Mouse (Mus musculus) kidney, embryonic 14.5 days (tissue): Measurements from ENCODE around the gene Klhl35. TPM values are rescaled to one million over a fixed set of nuclear protein-coding genes. Genes with fewer than 3 reads are reported as not detected.

ENCODE experiments used
- ATAC-seq: fragments of 200-750 bp; cut with Nextera tagmentation; 2 replicates; pipeline ENCODE4 v1.8.0; 2017; ENCODE audit warnings: moderate number of reproducible peaks, mild to moderate bottlenecking, moderate TSS enrichment, moderate library complexity; ENCODE audit not compliant: low FRiP score, low TSS enrichment
- H3K27ac ChIP-seq: fragments of 300-500 bp; sonication (generic); 2 replicates; pipeline ENCODE4 v1.5.1; 2014; ENCODE audit warnings: low read depth, mild to moderate bottlenecking, low read length, moderate library complexity, mixed read lengths
- H3K27me3 ChIP-seq: fragments of 300-500 bp; sonication (generic); 2 replicates; pipeline ENCODE4 v1.6.1; 2014; ENCODE audit warnings: mild to moderate bottlenecking, low read length; ENCODE audit not compliant: control insufficient read depth, insufficient read depth
- H3K36me3 ChIP-seq: fragments of 300-500 bp; sonication (generic); 2 replicates; pipeline ENCODE4 v1.6.1; 2014; ENCODE audit warnings: low read length, mixed read lengths; ENCODE audit not compliant: control insufficient read depth, insufficient read depth
- H3K4me1 ChIP-seq: fragments of 300-500 bp; sonication (generic); 2 replicates; pipeline ENCODE4 v1.6.1; 2014; ENCODE audit warnings: low read length, mixed read lengths; ENCODE audit not compliant: control insufficient read depth, insufficient read depth
- H3K4me2 ChIP-seq: fragments of 300-500 bp; sonication (generic); replicated peaks from 2 replicates; pipeline ENCODE4 v1.6.1; 2014; ENCODE audit warnings: low read depth, mild to moderate bottlenecking, low read length
- H3K4me3 ChIP-seq: fragments of 300-500 bp; sonication (generic); 2 replicates; pipeline ENCODE4 v1.5.1; 2014; ENCODE audit warnings: mild to moderate bottlenecking, low read length
- H3K9ac ChIP-seq: fragments of 300-500 bp; sonication (generic); 2 replicates; pipeline ENCODE4 v1.6.1; 2014; ENCODE audit warnings: low read depth, mild to moderate bottlenecking, low read length, moderate library complexity
- H3K9me3 ChIP-seq: fragments of 300-500 bp; sonication (generic); 2 replicates; pipeline ENCODE4 v1.6.1; 2016; ENCODE audit warnings: low read length; ENCODE audit not compliant: control insufficient read depth
- WGBS: fragments of 180-500 bp; shearing (Covaris S2); extraction: QIAGEN DNeasy Blood & Tissue Kit; methylation state at CpG from one replicate; pipeline ENCODE4 v1.1.7; 2014; 5-methylcytosine and 5-hydroxymethylcytosine counted together
- polyA plus RNA-seq: library from polyadenylated mRNA; unstranded; fragments of >200 nt; fragmentation: Nextera tagmentation; extraction: Ambion mirVana; gene quantifications from 2 replicates; pipeline ENCODE4 v1.2.1, GENCODE M21; 2014

The Klhl35 gene
- polyA plus RNA-seq, 1 experiment from 2014 or later = 1.1 TPM

DNA sequence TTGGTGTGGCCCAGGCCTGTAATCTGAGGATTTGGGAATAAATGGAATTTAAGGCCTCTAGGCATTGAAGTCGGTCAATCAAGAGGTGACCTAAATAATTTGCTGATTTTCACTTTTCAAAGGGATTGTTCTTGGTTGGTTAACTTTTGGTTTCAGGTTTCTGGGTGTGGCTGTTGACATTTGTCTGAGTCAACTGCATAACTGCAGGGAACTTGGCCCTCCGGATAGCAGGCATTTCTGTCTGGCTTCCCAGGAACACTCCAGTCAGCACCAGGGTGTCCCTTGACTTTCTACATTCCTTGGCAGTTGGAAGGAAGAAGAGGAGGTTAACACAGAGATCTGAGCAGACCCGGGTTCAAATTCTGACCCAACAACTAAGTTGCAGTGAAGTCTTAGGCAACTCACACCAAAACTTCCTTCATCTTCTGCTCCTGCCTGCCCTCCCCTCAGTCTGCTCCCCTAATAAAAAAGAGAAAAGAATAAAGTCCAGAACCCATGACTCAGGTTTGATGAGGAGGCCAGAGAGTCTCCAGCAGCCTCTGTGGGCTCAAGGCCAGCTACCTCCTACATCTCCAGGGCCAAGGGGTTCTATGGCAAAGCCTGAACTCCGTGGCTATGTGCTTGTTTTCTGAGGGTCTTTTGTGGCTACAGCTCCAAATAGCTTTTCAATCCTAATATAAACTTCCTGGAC lies 53.3 kb downstream of the Klhl35 start:
- 53% methylated on average over 4 of the region's 4 CpGs for WGBS
- H3K27ac ChIP-seq = peak overlapping the region; percentile 26; the same call in 1 of the 2 replicates
- no peak for ATAC-seq

DNA sequence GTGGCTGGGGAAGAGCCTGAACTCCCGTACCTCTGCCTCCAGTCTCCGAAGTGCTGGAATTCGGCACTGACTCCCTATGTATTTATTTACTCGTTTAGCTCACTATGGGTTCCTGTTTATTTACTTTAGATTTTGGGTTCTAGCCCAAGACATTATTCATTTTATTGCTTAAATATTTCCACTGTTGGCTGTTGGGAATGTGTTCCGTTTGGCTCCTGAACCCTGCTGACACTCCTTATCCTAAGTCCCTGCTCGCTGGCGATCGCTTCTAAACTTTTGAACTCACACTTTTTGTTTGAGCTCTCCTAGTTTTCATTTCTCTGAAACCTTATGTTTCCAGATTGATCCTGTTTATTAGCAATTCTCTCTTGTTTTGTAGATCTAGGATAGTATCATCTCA lies 57.3 kb downstream of the Klhl35 start:
- WGBS = 58% methylated on average over 8 of the region's 8 CpGs
- no peak for ATAC-seq
- H3K4me2 ChIP-seq = no peak overlapping the region

More for the DNA sequence above, 53.3 kb downstream of the Klhl35 start:
- Histone ChIP-seq H3K36me3 (no peaks in the 10 kb centered on the region), H3K9ac (no peak overlapping the region), H3K4me2 (no peak overlapping the region), H3K4me1 (no peaks in the 10 kb centered on the region), H3K9me3 (no peaks in the 10 kb centered on the region), H3K27me3 (no peaks in the 10 kb centered on the region), H3K4me3 (no peak overlapping the region)

More for the DNA sequence above, 57.3 kb downstream of the Klhl35 start:
- no peak overlapping the region for H3K27ac ChIP-seq
- no peaks in the 10 kb centered on the region for H3K27me3 ChIP-seq
- H3K9ac ChIP-seq = no peak overlapping the region
- H3K9me3 ChIP-seq = no peaks in the 10 kb centered on the region
- H3K4me1 ChIP-seq = no peaks in the 10 kb centered on the region
- H3K36me3 ChIP-seq = no peaks in the 10 kb centered on the region
- no peak overlapping the region for H3K4me3 ChIP-seq

Other genes with a start within 250 kb of the Klhl35 start
- 2.7 and 3.0 TPM in 2 replicates for gene Mogat2, start 227.4 kb upstream of the Klhl35 start, polyA plus RNA-seq
- gene Map6, start 198.6 kb upstream of the Klhl35 start, polyA plus RNA-seq = 1.1 and 1.2 TPM in 2 replicates
- 459 and 599 TPM in 2 replicates for gene Serpinh1, start 112.8 kb upstream of the Klhl35 start, polyA plus RNA-seq
- 12.1 and 15.4 TPM in 2 replicates for gene Gdpd5, start 84.6 kb upstream of the Klhl35 start, polyA plus RNA-seq
- gene Rps3, start 17.7 kb downstream of the Klhl35 start, polyA plus RNA-seq = 870 and 995 TPM in 2 replicates
- 3.5 and 3.6 TPM in 2 replicates for gene Arrb1, start 69.5 kb downstream of the Klhl35 start, polyA plus RNA-seq
- 0.50 and 0.83 TPM in 2 replicates for gene Tpbgl, start 161.1 kb downstream of the Klhl35 start, polyA plus RNA-seq
- 0.90 and 1.2 TPM in 2 replicates for gene Slco2b1, start 245.3 kb downstream of the Klhl35 start, polyA plus RNA-seq